Mouse (Mus musculus) ES-E14 (cell line): ENCODE data around the gene Sephs1. TPM values are rescaled to one million over a fixed set of nuclear protein-coding genes. Genes with fewer than 3 reads are reported as not detected.

ENCODE experiments used
- DNase-seq: peaks from one replicate; pipeline ENCODE4 v3.0.0-alpha.2; 2013; ENCODE audit warnings: low read depth, low spot score
- H3K27ac ChIP-seq: 2 replicates; pipeline ENCODE4 v1.5.1; 2012; ENCODE audit warnings: low read depth, mild to moderate bottlenecking, low read length, moderate library complexity, mixed read lengths; ENCODE audit not compliant: poor library complexity, insufficient read depth, severe bottlenecking
- H3K36me3 ChIP-seq: 2 replicates; pipeline ENCODE4 v1.6.1; 2012; ENCODE audit warnings: mild to moderate bottlenecking, low read length, moderate library complexity, mixed read lengths; ENCODE audit not compliant: control insufficient read depth, poor library complexity, insufficient read depth, severe bottlenecking
- H3K4me1 ChIP-seq, 2 experiments: fragments of 150-350 bp in 1 of 2; sonication (generic) in 1 of 2; 2 replicates each; pipeline ENCODE4 v1.6.1; 2012; ENCODE audit warnings: low read length in 2 of 2, mild to moderate bottlenecking in 1 of 2, mixed read lengths in 1 of 2; ENCODE audit not compliant: control insufficient read depth in 2 of 2, insufficient read depth in 2 of 2, poor library complexity in 1 of 2
- H3K4me3 ChIP-seq, 2 experiments: fragments of 150-350 bp in 1 of 2; sonication (generic) in 1 of 2; 2 replicates each; pipeline ENCODE4 v1.5.1; 2012; ENCODE audit warnings: low read length in 2 of 2, low read depth in 1 of 2, mild to moderate bottlenecking in 1 of 2, mixed read lengths in 1 of 2; ENCODE audit not compliant: insufficient read depth in 1 of 2, poor library complexity in 1 of 2, severe bottlenecking in 1 of 2
- H3K9ac ChIP-seq: 2 replicates; pipeline ENCODE4 v1.6.1; 2012; ENCODE audit warnings: low read depth, mild to moderate bottlenecking, low read length, mixed read lengths; ENCODE audit not compliant: poor library complexity, insufficient read depth, severe bottlenecking
- H3K9me3 ChIP-seq: fragments of 150-350 bp; sonication (generic); 2 replicates; pipeline ENCODE4 v1.6.1; 2012; ENCODE audit warnings: low read depth, mild to moderate bottlenecking, low read length; ENCODE audit not compliant: control insufficient read depth, insufficient read depth
- CHD2 ChIP-seq: IDR thresholded peaks from 2 replicates; pipeline ENCODE4 v1.6.1; 2014; ENCODE audit warnings: mild to moderate bottlenecking, low read depth, low read length, inconsistent platforms
- HCFC1 ChIP-seq: IDR thresholded peaks from 2 replicates; pipeline ENCODE4 v1.6.1; 2012; ENCODE audit warnings: low read length, inconsistent platforms, borderline replicate concordance; ENCODE audit not compliant: insufficient read depth
- MAFK ChIP-seq: IDR thresholded peaks from 2 replicates; pipeline ENCODE4 v1.6.1; 2014; ENCODE audit warnings: mild to moderate bottlenecking, low read depth, low read length, inconsistent platforms; ENCODE audit not compliant: insufficient read depth
- ZC3H11A ChIP-seq: IDR thresholded peaks from 2 replicates; pipeline ENCODE4 v1.6.1; 2012; ENCODE audit warnings: low read depth, mild to moderate bottlenecking, inconsistent platforms, low read length, borderline replicate concordance
- ZNF384 ChIP-seq: IDR thresholded peaks from 2 replicates; pipeline ENCODE4 v1.6.1; 2012; ENCODE audit warnings: low read depth, low read length, inconsistent platforms
- in situ Hi-C, 2 experiments: fragments of 600-800 bp; cut with MboI; formaldehyde crosslinking; loops; one replicate each; pipeline ENCODE4 v1.15.1; 2025; ENCODE audit warnings: low sequenced_read_pairs in 2 of 2, inconsistent platforms in 1 of 2; ENCODE audit not compliant: unreplicated experiment in 2 of 2
- total RNA-seq: library from RNA; depleted of rRNA; stranded (reverse); fragments of 300-350 nt; gene quantifications from 2 replicates; pipeline ENCODE4 v1.2.3, GENCODE M21; 2012

Sephs1 gene
- total RNA-seq, 1 experiment, result 39.5 TPM

DNA sequence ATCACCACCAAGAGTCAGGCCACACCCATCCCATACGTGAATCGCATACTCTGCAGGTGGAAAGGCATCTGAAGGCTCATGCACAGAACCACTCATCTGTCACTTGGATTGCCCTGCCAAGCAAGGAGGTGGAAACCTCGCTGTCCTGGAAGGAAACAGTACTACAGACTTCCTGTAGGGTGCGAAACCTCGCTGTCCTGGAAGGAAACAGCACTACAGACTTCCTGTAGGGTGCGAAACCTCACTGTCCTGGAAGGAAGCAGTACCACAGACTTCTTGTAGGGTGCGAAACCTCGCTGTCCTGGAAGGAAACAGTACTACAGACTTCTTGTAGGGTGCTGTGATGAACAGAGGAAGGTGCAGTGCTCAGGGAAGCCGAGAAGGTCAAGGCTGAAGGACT lies 8.6 kb upstream of the Sephs1 start:
- no peak overlapping the region for H3K4me3 ChIP-seq
- DNase-seq, result no peak
- no peak overlapping the region for H3K9ac ChIP-seq
- H3K4me1 ChIP-seq, result peaks cover 0 to 2% of the 10 kb centered on the region in 2 experiments; a peak in 1 of 4 replicates
- in situ Hi-C loops, result loop anchor here (25.0 kb wide), 2 partner anchors 210 to 360 kb away; partner anchors contain the start of gene Prpf18 (in 1 of the 2)
- no peak overlapping the region for H3K27ac ChIP-seq
- TF ChIP-seq CHD2, result no peak
- TF ChIP-seq ZNF384, result no peak
- TF ChIP-seq HCFC1, result no peak
- TF ChIP-seq MAFK, result no peak
- no peak for TF ChIP-seq ZC3H11A
- H3K36me3 ChIP-seq, result no peaks in the 10 kb centered on the region
- no peaks in the 10 kb centered on the region for H3K9me3 ChIP-seq

- Histone ChIP-seq H3K36me3 (no peaks in the 10 kb centered on the region), H3K4me1 (no peaks in the 10 kb centered on the region; a peak in 1 of 4 replicates), H3K9ac (no peak overlapping the region), H3K4me3 (no peak overlapping the region), H3K27ac (no peak overlapping the region), H3K9me3 (no peaks in the 10 kb centered on the region)
- in situ Hi-C loops, result loop anchor here (25.0 kb wide), 2 partner anchors 211 to 361 kb away; partner anchors contain the start of gene Prpf18 (in 1 of the 2)
- TF ChIP-seq CHD2, result no peak
- no peak for TF ChIP-seq HCFC1
- no peak for TF ChIP-seq ZC3H11A
- no peak for TF ChIP-seq ZNF384
- no peak for TF ChIP-seq MAFK
- DNase-seq, result no peak
Measured at GRCm38 (mm10) chr2:4873331-4873730, 8.0 kb upstream of the Sephs1 start.

DNA sequence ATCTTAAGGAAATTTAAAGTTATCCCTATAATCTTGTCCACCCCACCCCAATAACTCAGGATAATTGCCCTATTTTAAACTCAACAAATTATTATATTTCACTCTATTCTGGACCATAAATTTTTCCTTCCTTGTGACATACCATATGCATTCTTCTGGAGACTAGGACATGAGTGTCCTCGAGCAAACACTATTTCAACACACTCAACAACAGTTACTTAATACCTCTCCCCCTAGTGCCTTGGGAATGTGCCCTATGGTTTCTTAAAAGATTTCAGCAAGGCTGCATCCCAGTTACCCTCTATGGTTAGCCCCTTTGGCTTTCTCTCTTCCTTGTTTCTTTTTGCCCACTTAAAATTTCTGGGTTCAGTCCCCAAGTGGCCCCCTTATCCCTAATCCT lies 6.3 kb upstream of the Sephs1 start:
- in situ Hi-C loops, result no loop called here
- Histone ChIP-seq H3K27ac (no peak overlapping the region), H3K9me3 (no peaks in the 10 kb centered on the region), H3K36me3 (no peaks in the 10 kb centered on the region), H3K9ac (no peak overlapping the region), H3K4me3 (no peak overlapping the region), H3K4me1 (no peaks in the 10 kb centered on the region; a peak in 1 of 4 replicates)
- no peak for DNase-seq
- TF ChIP-seq ZNF384, result no peak
- TF ChIP-seq MAFK, result no peak
- no peak for TF ChIP-seq ZC3H11A

DNA sequence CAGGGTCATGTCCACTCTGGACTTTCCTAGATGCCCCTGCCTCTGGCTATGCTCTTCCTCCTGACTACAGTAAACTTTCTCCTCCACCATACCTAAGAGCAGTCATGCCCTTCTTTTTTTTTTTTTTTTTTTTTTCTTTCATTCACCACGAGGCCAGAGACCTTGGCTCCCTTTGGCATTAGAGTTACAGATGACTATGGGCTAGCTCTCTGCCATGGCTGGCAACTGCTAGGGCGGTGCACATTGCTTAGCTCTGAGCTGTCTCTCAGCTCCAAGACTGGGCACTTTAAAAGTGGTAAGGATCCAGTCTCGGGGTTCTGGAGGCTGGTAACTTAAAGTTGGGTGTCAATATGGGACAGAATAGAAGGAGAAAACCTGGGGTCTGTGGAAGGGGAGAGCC lies 5.2 kb upstream of the Sephs1 start:
- H3K4me1 ChIP-seq, result peaks cover 0 to 3% of the 10 kb centered on the region in 2 experiments; a peak in 1 of 4 replicates
- in situ Hi-C loops, result no loop called here
- H3K36me3 ChIP-seq, result no peaks in the 10 kb centered on the region
- DNase-seq, result no peak
- H3K4me3 ChIP-seq, result no peak overlapping the region
- no peaks in the 10 kb centered on the region for H3K9me3 ChIP-seq
- H3K9ac ChIP-seq, result no peak overlapping the region
- TF ChIP-seq ZNF384 (no peak), ZC3H11A (no peak), CHD2 (no peak), HCFC1 (no peak)
- H3K27ac ChIP-seq, result no peak overlapping the region

DNA sequence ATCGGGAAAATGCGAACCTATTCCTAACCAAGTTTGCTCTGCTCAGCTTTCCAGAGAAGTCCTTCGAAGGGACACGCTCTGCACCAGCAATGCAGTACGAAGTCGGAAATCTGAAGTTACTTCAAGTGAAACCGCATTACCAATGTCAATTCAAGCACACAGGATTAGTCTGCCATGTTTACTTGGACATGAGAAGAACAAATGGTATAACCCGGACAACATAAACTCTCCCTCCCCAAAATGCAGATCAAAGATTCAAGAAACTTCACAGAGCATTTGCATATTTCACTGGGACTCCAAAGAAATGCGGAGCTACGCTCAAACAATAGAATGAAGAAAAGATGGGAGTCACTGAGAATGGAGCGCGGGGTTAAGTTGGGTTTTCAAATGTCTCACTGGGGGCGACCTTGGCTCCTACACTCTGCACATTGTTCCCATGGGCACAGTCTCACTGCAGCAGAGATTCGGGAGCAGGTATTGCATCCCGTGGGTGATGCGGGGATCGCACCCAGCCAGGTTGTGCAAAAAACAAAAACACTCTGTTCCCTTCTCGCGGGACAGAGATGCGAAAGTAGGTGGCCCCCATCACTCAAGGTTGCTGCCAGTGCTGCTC lies 521 bp upstream of the Sephs1 start:
- TF ChIP-seq CHD2 (peak; percentile 88), MAFK (no peak)
- H3K36me3 ChIP-seq, result peaks cover 6% of the 10 kb centered on the region; the same call in 1 of the 2 replicates
- no peaks in the 10 kb centered on the region for H3K9me3 ChIP-seq
- peak overlapping the region; percentile 69 to 85 for H3K4me3 ChIP-seq
- H3K9ac ChIP-seq, result peak overlapping the region; percentile 99
- H3K27ac ChIP-seq, result 0 out of 2 replicates have a peak overlapping the region, but pooled peaks have one; percentile 27
- no peak for DNase-seq
- H3K4me1 ChIP-seq, result peaks cover 4 to 6% of the 10 kb centered on the region in 2 experiments; a peak in 2 of 4 replicates
- in situ Hi-C loops, result no loop called here
